Mouse (Mus musculus): ENCODE measurements around the gene Serping1.
"Not testable (repeated sequence)": the region's sequence is repeated elsewhere in the genome, so short reads cannot be mapped to it uniquely, and the experiment has no call there.

Serping1 gene

DNA sequence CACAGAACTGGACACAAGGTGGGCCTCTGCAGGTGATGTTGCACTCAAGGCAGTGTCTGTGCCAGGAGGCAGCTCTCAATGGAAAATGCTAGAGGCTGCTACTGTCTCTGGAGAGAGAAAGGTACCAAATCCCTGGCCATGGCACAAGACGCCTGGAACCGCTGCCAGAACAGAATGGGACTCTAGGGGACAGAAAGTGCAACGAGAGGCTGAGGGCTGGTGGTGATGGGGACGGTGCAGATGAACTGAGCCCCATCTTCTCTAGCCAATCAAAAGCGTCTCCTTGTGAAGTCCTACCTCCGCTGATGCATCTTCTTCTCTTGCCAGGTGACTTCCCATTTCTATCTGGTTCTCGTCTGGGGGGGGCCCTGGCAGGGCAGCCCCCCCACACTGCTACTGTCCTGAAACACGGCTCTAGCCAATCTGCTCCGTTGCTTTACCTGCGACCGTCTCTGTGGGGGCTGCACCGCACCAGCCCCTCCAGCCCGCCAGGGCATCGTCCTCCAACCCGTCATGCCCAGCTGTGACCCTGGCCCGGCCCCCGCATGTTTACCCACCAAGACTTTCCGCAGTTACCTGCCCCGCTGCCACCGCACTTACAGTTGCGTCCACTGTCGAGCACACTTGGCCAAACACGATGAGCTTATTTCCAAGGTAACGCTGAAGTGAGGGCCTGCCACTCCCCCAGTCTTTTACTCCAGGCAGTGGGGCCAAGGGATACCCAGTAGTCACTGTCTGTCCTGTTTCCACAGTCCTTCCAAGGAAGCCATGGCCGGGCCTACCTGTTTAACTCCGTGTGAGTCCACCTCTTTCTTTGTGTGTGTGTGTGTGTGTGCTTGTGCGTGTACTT lies 38.7 kb downstream of the Serping1 start:
- DNase-seq = no peak

DNA sequence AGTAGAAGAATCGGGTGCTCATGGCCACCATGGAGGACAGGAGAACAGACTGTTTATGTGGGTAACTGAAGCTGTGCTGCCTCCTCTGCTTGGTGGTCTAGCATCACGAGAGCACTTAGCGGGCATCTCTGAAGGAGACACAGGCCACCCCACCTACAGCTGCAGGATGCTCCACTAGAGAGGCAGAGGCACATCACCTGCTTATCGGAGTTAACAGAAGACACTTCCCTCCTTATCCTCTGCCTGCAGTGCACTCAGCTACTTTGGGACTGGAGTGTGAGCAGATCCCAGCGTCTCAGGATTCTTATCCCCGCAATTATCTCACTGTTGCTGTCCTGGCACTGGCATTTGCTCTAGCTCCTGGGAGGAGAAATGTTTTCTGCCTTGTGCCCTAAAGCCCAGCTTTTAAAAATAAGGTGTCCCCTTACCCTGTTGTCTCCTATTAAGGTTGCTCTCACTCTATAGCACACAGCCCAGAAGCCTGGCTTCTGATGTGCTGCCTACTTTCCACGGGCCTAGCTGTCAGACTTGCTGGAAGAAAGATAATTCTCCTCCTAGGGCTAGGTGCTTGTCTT lies 39.8 kb downstream of the Serping1 start:
- DNase-seq = no peak

DNA sequence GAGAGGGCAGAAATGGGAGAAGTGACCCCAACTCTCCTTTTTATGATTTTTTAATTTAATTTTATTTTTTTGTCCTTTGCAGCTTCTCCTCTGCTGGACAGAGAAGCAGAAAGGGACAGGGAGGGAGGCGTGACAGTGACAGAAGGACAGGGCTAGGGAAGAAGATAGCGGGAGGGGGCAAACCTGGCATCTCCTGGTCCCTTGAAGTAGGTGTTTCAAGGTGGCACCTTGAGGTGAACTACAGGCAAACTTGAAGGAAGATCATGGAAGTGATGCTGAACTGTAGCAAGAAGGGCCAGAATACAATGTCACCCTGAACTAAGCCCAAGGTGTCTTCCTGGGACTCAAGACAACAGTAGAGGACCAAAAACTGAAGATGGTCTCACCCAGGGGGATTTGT lies 40.3 kb downstream of the Serping1 start:
- no peak for DNase-seq

DNA sequence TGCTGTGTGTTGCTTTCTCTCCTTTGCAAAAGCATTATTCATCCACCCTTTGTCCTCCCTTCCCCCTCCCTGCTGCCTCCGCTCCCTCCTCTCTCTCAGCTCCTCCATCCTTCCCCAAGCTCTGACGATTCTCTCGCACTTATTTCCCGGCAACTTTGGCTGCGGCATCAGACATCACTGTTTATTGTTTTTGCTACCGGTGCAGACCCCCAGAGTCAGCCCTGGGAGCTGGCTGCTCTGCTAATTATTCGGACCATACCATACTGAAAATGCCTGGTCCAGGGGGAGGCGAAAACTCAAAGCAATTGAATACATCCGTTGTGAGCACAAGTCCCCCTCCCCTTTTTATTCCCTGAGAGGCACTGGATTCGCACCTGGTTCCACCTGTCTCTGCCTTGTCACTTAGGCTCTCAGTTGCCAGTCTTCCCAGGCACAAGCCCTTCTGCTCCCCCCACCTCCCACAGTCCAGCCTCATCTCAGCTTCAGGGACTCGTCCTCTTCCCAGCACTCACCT lies 40.8 kb downstream of the Serping1 start:
- no peak for DNase-seq

DNA sequence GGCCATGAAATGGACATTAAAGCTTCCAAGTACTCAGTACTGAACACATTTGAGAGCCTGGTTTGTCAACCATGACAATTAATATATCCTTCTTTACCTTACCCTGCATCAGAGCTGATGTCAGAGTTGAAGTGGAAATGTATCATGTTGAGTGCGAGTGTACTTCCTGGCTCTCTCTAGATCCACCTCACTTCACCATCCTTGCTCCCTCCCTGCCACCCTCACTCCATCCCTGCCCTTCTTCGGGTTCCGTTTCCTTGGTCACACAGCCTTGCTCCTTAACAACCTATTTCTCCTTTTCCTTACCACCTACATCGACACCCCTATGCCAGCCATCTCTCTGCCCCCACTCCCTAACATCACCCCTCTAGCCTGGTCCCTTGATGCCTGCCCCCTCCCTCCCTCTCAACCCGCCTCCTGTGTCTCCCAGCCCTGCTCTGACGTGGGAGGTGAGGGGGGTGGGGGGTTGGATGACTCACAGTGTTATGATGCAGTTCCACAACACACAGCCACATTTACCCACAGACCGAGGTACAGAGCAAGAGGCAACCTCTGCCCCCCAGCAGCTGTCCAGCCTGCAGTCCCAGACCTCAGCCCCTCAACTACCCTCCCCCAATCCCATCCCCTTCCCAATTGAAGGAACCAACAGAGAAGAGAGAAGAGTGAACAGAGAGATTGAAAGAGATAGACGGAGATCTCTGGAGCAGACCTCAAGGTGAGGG lies 41.5 kb downstream of the Serping1 start, which contains the start of gene Ypel4:
TSS of gene Ypel4 (plus strand) at position 480 of the 722 bp plus-strand sequence.
- peak; percentile 45 for DNase-seq

DNA sequence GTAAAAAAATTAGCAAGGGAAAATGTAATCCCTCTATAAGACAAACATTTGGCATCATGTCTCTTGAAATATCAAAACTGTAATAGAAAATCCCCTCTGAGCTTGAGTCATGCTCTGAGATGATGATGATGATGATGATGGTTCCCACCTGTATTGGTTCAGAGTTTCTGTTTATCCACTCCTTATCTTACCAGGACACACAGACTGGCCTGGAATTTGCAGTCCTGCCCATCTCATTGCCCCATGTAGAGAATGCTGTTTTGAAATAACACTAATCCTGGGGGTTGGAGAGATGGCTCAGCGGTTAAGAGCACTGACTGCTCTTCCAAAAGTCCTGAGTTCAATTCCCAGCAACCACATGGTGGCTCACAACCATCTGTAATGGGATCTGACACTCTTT lies 42.9 kb downstream of the Serping1 start:
- DNase-seq = no peak

DNA sequence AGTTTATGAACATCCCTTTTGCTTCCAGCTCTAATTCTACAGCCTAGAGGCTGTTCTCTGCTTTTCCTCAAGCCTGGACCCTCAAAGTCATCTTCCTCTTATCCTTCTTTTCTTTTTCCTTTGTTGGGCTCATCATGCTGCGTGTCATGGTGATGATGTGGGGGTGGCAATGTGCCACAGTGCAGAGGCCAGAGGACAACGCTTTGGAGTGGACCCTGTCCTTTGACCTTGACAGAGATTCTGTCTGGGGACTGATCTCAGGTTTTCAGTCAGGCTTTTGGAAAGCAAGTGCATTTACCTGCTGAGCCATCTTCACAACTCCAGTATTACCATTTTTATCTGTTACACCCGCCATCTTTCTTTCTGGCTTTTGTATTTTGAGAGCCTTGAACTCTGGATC lies 44.0 kb downstream of the Serping1 start:
- DNase-seq = no peak

DNA sequence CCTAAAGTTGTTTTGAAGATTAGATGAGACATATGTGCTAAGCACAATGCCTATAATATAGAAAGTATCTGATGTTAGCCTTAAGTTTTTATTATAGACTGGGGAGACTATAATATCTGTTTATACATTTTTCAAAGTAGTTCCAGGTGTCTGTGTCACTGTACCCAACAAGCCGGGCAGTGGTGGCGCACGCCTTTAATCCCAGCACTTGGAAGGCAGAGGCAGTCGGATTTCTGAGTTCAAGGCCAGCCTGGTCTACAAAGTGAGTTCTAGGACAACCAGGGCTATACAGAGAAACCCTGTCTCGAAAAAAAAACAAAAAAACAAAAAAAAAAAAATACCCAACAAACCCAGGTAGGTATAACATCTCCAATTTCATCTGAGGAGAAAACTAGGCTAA lies 47.1 kb downstream of the Serping1 start:
- not testable (repeated sequence) for DNase-seq

DNA sequence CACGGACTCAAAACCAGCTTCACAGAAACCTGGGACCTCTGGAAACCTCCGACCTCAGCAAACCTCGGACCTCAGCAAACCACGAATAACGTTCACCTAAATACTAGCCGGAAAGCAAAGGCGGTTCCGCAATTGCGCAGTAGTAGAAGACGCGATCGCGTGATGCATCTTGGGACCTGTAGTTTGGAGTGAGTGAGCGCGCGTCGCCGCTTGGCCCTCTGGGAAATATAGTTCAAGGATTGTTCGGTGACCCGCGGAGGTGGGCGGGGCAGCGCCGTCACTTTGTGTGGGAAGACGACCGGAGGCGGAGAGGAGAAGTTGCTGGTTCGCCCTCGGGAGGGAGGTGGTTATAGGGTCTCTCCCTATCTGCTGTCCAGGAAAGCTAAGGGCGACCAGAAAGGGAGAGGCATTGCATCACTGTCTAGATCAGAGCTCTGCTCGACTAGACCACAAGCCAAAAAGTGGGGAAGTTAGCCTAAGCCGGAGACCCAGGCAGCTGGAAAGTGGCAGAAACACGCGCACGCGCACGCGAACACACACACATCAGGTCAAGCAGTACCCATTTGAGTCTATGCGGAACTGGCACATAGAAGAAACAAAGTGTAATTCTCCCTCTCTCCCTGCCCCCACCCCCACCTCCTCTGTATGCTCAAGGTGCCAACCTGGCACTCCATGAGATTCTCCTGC lies 47.9 kb downstream of the Serping1 start, which contains the start of gene Clp1:
TSS of gene Clp1 (minus strand) at position 179 of the 687 bp plus-strand sequence.
- peak; percentile 95 for DNase-seq

DNA sequence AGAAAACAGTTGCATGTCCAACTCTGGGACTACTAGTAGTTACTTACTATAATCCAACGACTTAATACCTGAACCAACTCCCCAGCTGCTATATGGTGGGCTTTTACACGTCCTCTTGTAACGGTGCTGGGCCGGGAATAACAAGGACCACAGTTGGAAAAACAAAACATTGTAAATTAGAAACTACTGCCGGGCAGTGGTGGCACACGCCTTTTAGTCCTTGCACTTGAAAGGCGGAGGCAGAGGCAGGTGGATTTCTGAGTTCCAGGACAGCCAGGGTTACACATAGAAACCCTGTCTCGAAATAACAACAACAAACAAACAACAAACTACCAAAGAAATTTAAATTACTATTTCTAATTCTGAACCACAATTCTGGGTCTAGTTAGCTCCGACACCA lies 48.5 kb downstream of the Serping1 start:
- DNase-seq = no peak

DNA sequence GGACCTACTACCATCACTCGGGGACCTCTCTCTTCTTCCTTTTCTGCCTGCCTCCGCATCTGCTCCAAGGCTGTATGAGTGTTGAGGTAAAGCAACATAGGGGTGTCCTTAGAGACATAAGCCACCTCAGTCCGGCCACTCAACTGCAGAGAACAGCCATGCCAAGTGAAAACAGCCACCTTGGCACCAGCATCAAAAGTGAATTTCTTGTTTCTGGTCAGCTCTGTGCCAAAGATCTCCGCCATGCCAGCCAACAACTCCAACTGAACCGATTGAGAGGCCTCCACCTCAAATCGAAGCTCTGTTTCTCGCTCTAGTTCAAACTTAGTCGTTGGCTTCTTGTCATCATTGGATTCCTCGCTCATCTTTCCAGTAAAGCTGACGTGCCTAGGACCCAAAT lies 49.5 kb downstream of the Serping1 start:
- no peak for DNase-seq

DNA sequence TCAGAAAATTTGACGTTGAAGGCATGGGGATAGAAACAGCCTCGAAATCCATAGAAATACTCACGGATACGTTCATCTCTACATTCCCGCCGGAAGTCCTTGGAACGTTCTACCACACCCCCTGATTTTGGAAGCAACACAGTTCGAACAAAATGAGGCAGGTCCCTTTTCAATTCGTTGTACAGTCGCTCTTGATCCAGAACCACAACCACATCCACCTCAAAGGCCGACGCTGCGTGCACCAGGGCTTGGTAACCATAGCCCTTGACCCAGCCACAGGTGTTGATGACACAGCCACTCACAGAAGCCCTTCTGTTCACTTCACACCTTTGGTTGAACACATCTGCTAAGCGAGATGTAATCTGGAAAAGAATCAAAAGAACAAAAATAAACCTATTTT lies 51.4 kb downstream of the Serping1 start:
- DNase-seq = no peak

DNA sequence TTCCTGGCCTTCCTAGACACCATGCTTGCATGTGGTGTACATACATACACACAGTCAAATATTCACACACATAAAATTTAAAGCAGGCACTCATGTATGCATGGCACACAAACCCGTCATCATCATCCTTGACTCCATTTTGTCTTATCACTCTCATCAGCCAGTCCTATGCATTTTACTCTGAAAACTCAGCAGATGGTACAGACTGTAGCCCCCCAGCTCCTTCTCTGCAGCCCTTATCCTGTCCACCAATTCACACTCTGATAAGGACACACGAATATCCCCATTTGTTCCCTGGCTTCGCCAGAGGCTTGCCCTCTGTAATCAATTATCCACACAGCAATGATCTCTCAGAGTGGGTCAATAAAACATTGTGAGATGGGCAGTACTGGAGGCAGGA lies 54.1 kb downstream of the Serping1 start:
- no peak for DNase-seq

DNA sequence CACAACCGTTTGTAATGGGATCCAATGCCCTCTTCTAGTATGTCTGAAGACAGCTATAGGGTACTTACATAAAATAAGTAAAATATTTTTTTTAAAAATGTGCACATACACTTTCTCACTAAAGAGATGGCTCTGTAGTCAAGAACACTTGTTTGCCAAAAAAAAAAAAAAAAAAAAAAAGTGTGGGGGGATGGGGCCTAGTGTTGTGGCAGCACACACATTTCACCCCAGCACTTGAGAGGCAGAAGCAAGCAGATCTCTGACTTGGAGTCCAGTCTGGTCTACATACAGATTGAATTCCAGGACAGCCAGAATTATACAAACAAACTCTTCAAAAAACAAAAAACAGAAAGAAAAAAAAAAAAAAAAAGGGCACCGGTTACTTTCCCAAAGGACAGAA lies 54.5 kb downstream of the Serping1 start:
- DNase-seq = no peak

DNA sequence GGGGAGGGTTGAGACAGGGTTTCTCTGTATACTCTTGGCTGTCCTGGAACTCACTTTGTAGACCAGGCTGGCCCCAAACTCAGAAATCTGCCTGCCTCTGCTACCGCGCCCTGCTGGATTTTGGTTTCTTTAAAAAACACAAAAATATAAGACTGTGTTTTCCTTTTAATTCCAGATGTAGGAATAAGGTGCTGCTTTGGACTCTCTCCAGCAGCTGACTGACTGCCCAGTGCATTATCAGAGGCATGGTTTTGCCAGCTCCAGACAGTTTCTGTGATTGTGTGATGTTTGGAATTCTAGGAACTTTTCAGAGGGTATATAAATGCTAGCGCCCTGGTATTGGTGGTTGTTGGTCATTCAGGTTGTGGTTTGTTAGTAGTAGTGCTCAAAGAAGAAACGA lies 57.9 kb downstream of the Serping1 start:
- no peak for DNase-seq

DNA sequence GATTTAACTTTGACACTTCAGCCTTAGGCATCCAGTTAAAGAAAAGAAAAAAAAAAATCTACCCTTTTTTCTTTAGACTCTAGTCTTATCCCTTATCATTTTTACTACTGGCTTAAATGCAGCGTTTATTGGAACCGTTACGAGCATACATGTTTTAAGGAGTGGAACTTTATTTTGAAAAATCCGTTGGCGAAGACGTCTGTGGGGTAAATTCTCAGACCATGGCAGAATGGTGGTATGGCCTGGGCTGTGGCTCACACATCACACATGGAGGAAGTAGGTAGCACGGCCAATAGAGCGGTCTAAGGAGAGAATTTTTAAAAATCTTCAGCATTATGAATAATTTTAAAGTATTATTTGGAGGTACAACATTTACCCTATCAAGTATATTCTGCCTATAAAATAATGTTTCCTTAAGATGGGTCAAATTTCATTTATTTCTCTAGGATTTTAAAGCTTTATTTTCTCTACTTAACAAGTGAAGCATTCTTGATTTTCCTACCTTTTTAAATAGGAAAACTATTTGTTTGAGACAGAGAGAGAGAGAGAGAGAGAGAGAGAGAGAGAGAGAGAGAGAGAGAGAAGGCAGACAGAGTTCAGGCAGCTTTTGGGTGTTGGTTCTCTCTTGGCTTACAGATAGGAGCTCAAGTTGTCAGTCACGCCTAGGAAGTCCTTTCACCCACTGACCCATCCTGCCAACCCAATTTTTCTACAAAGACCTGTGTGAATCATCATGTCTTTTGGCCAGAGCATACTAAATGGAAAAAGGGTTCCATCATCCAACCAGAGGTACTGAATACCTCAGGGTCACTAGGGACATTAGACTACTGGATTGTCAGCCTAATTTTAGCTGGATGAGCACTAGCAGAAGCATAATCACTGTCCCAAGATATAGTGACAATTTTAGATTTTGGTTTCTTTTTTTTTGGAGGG lies 58.6 kb downstream of the Serping1 start:
- DNase-seq = no peak

DNA sequence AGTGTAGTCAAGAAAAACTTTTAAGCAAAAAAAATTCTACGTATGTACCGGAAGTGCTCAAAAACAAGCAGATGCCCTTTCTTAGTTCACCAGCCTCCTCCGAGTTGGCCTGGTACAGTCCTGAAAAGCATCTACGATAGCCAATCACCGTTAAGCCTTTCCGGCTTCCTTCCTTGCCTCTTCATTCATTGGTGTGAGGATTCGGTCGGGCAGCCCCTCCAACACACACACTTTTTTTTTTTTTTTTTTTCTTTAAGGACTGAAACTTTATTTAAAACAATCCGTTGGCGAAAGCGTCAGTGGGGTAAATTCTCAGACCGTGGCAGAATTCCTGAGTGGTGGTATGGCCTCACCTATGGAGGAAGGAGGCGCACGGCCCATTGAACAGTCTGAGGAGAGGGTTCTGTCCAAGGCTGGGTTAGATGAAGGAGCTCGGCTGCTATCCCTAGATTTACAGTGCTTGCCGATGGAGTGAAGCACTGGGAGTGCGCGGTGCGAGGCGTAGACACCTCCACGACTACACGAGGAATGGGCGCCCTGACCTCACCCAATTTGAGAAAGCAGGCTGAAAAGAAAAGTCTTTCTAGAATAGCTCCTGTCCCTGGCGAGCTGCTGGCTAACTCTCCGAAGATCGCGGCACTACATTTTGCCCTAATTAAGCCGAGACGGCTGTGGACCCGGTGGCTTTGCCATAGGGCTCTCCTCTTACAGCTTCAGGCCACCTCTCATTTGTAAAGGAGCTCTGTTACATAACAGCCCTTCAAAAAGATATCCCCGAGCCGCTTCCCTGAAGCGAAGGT lies 59.5 kb downstream of the Serping1 start:
- DNase-seq = peak; percentile 61

Measured in lung, postnatal 14 days (tissue).